Mouse (Mus musculus) E14TG2a.4 (cell line): ENCODE data around the gene Slc4a1.
A peak's percentile ranks its signal among the peaks of the same experiment; 100 is the strongest.

Experiments
- H3K27me3 ChIP-seq: 2 replicates; pipeline ENCODE4 v1.6.1; 2014; ENCODE audit warnings: low read length, control low read depth; ENCODE audit not compliant: insufficient read depth
- H3K36me3 ChIP-seq: 2 replicates; pipeline ENCODE4 v1.6.1; 2014; ENCODE audit warnings: low read length, control low read depth; ENCODE audit not compliant: insufficient read depth
- H3K4me1 ChIP-seq: replicated peaks from 2 replicates; pipeline ENCODE4 v1.6.1; 2014; ENCODE audit warnings: low read depth, low read length, control low read depth
- H3K4me3 ChIP-seq: replicated peaks from 2 replicates; pipeline ENCODE4 v1.5.1; 2014; ENCODE audit warnings: mild to moderate bottlenecking, low read length
- H3K9me3 ChIP-seq: 2 replicates; pipeline ENCODE4 v1.6.1; 2014; ENCODE audit warnings: low read length, control low read depth
- CTCF ChIP-seq: conservative IDR thresholded peaks from 2 replicates; pipeline ENCODE4 v1.5.1; 2014; ENCODE audit warnings: low read length
- NANOG ChIP-seq: IDR thresholded peaks from 2 replicates; pipeline ENCODE4 v1.6.1; 2014; ENCODE audit warnings: borderline replicate concordance, low read length, mixed read lengths
- POU5F1 ChIP-seq: IDR thresholded peaks from 2 replicates; pipeline ENCODE4 v1.6.1; 2014; ENCODE audit warnings: low read length, borderline replicate concordance

Slc4a1 gene

GRCm38 (mm10) chr11:102365699-102366098 is 304 bp downstream of the Slc4a1 start:
- no peak for TF ChIP-seq NANOG
- H3K4me1 ChIP-seq = peaks cover 32% of the 10 kb centered on the region
- H3K4me3 ChIP-seq = no peak overlapping the region
- H3K36me3 ChIP-seq = no peaks in the 10 kb centered on the region
- peaks cover 54% of the 10 kb centered on the region for H3K27me3 ChIP-seq
- no peaks in the 10 kb centered on the region for H3K9me3 ChIP-seq

GRCm38 (mm10) chr11:102364570-102365371 is 1.2 kb downstream of the Slc4a1 start:
- Histone ChIP-seq H3K9me3 (no peaks in the 10 kb centered on the region), H3K36me3 (no peaks in the 10 kb centered on the region), H3K27me3 (peaks cover 63% of the 10 kb centered on the region), H3K4me1 (peaks cover 32% of the 10 kb centered on the region), H3K4me3 (no peak overlapping the region)
- TF ChIP-seq POU5F1 (no peak), NANOG (no peak), CTCF (no peak)

GRCm38 (mm10) chr11:102363623-102364022 is 2.4 kb downstream of the Slc4a1 start:
- Histone ChIP-seq H3K9me3 (no peaks in the 10 kb centered on the region), H3K4me3 (no peak overlapping the region), H3K4me1 (peaks cover 24% of the 10 kb centered on the region), H3K36me3 (no peaks in the 10 kb centered on the region), H3K27me3 (peaks cover 66% of the 10 kb centered on the region)
- TF ChIP-seq CTCF (no peak), NANOG (no peak), POU5F1 (no peak)

- H3K4me1 ChIP-seq = peaks cover 29% of the 10 kb centered on the region
- no peaks in the 10 kb centered on the region for H3K9me3 ChIP-seq
- no peaks in the 10 kb centered on the region for H3K36me3 ChIP-seq
- peaks cover 83% of the 10 kb centered on the region for H3K27me3 ChIP-seq
- no peak for TF ChIP-seq CTCF
- no peak for TF ChIP-seq NANOG
- no peak for TF ChIP-seq POU5F1
- no peak overlapping the region for H3K4me3 ChIP-seq
These were observed 4.1 kb downstream of the Slc4a1 start for GRCm38 (mm10) chr11:102361776-102362495.

GRCm38 (mm10) chr11:102358365-102358764 is 7.6 kb downstream of the Slc4a1 start:
- peaks cover 89% of the 10 kb centered on the region for H3K27me3 ChIP-seq
- H3K4me1 ChIP-seq = peaks cover 31% of the 10 kb centered on the region
- TF ChIP-seq NANOG = no peak
- TF ChIP-seq CTCF = no peak
- TF ChIP-seq POU5F1 = no peak
- H3K9me3 ChIP-seq = no peaks in the 10 kb centered on the region
- no peaks in the 10 kb centered on the region for H3K36me3 ChIP-seq
- no peak overlapping the region for H3K4me3 ChIP-seq

GRCm38 (mm10) chr11:102356636-102357350 is 9.2 kb downstream of the Slc4a1 start:
- H3K27me3 ChIP-seq = peaks cover 88% of the 10 kb centered on the region
- H3K9me3 ChIP-seq = no peaks in the 10 kb centered on the region
- TF ChIP-seq CTCF (no peak), POU5F1 (no peak), NANOG (no peak)

GRCm38 (mm10) chr11:102356190-102356589 is 9.8 kb downstream of the Slc4a1 start:
- H3K4me3 ChIP-seq = peak overlapping the region; percentile 72
- H3K27me3 ChIP-seq = peaks cover 88% of the 10 kb centered on the region
- H3K9me3 ChIP-seq = no peaks in the 10 kb centered on the region
- TF ChIP-seq CTCF = no peak
- TF ChIP-seq NANOG = no peak
- H3K4me1 ChIP-seq = peaks cover 46% of the 10 kb centered on the region
- no peaks in the 10 kb centered on the region for H3K36me3 ChIP-seq

More at GRCm38 (mm10) chr11:102356636-102357350, 9.2 kb downstream of the Slc4a1 start:
- H3K4me3 ChIP-seq = peak overlapping the region; percentile 72
- H3K36me3 ChIP-seq = no peaks in the 10 kb centered on the region
- peaks cover 46% of the 10 kb centered on the region for H3K4me1 ChIP-seq

GRCm38 (mm10) chr11:102355501-102355900 is 10.5 kb downstream of the Slc4a1 start:
- H3K36me3 ChIP-seq = no peaks in the 10 kb centered on the region
- H3K4me3 ChIP-seq = no peak overlapping the region

More at GRCm38 (mm10) chr11:102355501-102355900, 10.5 kb downstream of the Slc4a1 start:
- TF ChIP-seq NANOG (no peak), CTCF (no peak), POU5F1 (no peak)
- peaks cover 86% of the 10 kb centered on the region for H3K27me3 ChIP-seq
- no peaks in the 10 kb centered on the region for H3K9me3 ChIP-seq
- peaks cover 46% of the 10 kb centered on the region for H3K4me1 ChIP-seq
